Mouse (Mus musculus) megakaryocyte, adult 5-6 weeks (primary cell): ENCODE measurements around the gene Gm20425. TPM values are rescaled to one million over a fixed set of nuclear protein-coding genes. Genes with fewer than 3 reads are reported as not detected.

Experiments used
- ATAC-seq: 2 replicates; pipeline ENCODE4 v1.8.0; 2016; ENCODE audit warnings: mild to moderate bottlenecking, inconsistent platforms; ENCODE audit not compliant: poor library complexity, severe bottlenecking
- total RNA-seq, 2 experiments: library from RNA; stranded (forward) in 1 of 2; stranded (reverse) in 1 of 2; fragments of 153-499, 151-499 nt in 1 of 2; fragments of 221-1000, 200-1000 nt in 1 of 2; gene quantifications; 2 replicates each; pipeline versions ENCODE4 v1.2.3 to v1.2.4; 2015 to 2017

Gm20425 gene
- total RNA-seq, 2 experiments from 2014 or later = 0.55 TPM; not detected in 1

DNA sequence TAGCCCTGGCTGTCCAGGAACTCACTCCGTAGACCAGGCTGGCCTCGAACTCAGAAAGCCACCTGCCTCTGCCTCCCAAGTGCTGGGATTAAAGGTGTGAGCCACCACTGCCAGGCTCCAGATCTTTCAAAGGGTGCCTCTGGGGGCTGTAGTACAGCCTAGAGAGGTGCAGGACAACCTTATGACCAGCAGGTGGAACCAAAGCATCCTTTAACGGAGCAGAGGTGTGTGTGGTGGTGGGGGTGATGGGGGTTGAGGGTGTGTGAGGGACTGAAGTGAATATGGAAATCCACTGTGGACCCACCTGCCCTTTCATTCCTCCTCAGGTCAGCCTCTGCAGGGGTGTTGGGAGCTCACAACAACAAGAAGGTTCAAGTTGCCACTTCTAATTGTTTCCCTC is 4.6 kb downstream of the Gm20425 start:
- ATAC-seq = peak; percentile 48

DNA sequence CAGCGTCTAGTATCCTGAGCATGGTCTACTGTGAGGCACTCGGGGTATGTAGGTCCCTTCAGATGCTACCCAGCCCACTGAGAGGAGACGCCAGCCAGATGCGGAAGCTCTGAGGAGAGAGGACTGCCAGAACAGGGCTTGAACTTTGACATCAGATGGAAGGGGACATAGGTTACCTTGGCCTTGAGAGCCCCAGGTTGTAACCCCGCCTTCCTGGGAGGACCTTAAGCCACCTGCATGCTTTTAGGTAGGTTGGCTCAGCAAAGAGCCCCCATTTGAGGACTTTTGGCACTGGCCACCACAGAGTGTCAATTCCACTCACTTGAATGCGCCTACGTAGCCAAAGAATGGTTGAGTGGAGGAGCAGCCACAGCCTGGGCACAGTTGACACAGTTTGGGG is 5.4 kb downstream of the Gm20425 start:
- ATAC-seq = no peak

DNA sequence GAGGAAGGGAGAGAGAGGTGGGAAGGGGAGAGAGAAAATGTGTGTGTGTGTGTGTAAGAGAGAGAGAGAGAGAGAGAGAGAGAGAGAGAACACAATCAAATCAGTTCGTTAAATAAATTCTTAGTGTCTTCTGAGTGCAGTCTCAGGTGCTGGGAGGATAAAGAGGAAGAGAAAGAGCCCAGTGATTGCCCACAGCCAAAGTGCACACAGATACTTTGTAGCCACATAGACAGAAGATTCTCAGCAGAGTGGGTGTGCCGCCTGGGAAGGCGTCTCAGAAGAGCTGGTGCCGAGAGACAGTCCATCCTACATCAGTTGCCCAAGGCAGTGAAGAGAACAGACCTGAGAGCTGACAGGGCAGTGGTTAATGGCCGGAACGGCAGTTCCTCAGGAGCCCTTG is 15.8 kb downstream of the Gm20425 start:
- peak; percentile 30; the same call in 1 of the 2 replicates for ATAC-seq

DNA sequence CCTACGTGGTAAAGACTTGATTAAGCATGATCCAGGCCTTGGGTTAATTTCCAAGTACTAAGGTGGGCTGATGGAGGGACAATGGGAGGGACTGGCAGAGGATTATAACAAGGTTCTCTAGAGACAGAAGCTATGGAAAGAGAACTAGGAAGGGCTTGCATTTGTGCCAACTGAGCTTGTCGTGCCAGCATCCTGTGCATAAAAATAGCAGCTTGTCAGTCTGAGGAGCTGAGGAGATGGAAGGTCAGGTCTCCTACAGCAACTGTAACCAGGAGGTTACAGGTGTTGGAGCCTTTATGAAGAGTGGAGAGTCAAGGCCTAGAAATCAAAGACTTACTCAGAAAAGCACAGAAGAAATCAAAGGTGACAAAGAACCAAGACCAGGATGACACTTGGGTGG is 16.5 kb downstream of the Gm20425 start:
- no peak for ATAC-seq

DNA sequence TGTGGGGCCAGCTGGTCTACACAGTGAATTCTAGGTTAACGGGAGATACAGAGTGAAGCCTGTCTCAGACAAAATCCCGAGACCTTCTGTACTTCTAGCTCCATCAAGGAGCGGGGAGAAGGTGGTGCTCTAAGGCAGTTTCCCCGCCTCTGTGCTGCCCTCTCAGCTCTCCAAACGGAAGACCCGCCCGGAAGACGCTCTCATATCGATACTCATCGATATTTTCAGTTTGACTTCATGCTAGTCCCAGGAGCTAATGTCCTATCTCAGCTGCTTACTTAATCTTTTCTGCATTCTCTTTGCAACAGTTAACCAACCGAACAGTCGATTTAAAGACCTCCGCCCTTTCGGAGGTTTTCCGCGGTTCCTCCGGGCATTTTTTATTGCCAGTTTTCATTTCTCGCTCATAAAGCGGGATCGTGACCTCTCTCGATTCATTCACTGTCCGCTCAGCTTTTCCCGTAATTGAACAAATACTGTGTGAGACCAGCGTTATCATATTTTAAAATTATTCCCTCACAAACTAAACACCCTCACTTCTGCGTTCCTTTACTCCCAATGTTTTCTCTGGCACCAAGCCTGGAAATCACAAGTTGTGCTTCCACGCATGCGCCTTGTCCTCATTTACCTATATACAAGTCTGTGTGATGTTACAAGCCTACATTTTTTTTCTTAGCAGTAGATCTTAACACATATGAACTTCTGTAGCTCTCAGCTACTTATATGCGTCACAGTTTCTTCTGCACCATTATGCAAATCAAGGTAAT is 17.3 kb downstream of the Gm20425 start:
- no peak for ATAC-seq

DNA sequence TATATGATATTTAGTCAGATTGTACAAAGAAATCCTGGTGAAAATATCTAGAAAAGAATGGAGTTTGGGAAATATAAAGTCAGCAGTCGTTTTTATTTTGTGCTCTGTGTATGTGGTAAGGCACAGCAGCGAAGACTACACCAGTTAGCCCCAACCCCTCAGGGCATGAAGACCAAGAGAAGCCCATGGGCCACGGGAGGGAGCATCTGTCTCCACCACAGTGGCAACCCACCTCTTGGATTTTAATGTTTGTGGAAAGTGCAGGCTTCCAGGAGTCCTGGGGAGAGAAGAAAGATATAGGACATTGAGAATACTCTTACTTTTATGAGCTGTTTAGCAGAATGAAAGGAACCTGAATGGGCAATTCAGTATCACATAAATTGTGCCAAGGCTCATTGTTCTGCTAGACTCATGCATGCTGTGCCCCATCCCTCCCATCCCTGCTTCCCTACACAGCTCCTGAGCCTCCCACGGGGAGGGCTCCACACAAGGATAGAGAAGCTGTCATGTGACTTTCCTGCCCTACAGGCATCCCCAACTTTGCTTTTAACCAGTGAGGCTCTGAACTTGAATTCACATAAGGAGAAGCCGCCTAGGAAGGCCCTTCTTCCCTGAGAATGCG is 21.2 kb downstream of the Gm20425 start:
- ATAC-seq = no peak

DNA sequence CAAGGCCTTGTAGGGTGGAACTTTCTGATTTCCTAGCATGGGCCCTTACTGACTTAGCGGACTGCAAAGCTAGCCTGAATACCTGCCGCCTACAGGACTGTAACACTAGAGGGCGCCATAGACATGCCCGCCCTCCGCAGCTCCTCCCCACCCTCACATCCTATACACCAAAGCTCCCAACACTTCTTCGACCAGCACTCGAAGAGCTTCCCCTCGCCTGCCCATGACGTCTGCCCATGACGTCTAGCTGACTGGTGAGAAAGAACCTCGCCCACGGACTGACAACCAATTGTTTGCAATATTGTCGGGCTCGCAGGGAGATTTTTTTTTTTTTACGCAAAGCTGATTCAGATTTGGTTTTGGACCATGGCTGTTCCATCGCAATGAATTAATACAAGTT is 22.3 kb downstream of the Gm20425 start:
- peak; percentile 100 for ATAC-seq

DNA sequence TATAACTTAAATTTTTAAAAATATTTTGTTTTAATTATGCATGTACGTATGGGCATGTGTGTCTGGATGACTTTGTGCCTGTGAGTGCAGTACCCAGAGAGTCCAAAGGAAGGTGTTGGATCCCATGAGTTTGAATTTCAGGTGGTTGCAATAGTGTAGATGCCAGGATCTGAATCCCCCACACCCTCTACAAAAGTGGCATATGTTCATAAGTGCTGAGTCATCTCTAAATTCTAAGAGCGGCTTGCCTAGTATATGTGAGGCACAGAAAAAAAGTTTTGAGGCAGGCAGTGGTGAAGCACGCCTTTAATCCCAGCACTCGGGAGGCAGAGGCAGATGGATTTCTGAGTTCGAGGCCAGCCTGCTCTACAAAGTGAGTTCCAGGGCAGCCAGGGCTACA is 24.3 kb downstream of the Gm20425 start:
- ATAC-seq = no peak

DNA sequence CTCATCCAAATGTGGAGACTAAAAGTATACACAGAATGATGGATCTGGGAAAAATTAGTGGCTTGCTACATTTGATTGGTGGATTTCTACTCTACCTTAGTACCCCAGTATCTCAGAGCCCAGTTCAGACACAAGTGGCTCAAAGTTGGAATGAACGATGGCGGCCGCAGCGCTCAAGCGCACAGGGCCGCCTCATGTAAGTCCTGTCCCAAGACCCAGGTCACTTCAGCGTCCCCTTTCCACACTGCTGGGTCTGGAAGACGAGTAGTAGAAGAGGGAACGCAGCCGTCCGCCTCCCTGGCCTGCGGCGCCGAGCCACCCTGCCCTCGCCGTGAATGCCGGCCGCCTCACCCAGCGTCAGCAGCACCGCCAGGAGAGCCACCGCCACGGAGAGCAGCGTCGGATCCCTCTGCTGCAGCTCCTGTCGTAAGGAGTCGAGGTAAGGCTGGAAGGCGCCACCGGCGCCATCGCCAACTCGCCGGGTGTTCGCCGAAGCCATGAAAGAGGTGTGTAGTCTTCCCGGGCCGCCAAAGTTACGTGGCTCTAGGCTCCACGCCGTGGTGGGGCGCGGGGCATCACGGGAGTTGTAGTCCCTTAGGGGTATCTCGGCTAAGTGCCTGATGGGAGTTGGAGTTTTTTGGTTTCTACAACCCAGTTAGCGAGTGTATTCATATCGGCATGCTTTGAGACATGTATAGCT is 28.4 kb downstream of the Gm20425 start, which contains the start of gene Srprb:
Gene Srprb, minus strand, starts transcription at position 577 of the 700 bp plus-strand sequence.
- peak; percentile 99 for ATAC-seq

DNA sequence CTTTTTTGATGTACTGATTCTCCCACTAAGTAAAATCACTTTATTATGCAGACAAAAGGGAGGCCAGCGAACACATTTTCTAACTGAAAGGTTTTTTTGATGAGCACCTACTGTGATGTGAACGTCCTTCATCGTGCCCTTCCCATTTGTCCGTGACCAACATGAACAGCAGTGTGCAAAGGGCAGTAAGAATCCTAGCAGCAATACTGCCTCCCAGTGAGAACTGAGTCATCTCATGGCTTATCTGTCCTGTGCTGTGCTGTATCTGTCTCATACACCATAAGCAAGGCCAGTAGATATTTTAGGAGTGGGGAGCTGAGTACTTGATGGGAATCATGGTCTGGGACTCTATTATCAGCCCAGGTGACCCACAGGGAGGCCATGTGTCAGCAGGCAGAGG is 41.7 kb downstream of the Gm20425 start:
- ATAC-seq = no peak

DNA sequence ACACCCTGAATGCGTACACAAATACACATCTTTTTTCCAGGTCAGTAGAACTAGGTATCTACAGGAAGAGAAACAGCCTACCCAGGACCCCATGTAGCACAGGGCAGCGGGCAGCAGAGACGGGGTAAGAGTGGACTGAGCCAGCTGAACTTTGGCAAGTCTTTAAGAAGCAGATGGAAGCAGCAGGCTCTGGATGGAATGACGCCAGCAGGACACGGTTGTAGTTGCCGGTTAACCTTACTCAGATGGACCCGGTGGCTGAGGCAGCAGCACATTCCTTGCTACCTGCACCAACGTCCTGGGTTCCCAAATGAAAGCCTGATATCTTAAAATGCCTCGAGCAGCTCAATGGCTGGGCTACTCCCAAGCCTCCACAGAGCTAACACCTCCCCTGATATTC is 43.4 kb downstream of the Gm20425 start:
- no peak for ATAC-seq

DNA sequence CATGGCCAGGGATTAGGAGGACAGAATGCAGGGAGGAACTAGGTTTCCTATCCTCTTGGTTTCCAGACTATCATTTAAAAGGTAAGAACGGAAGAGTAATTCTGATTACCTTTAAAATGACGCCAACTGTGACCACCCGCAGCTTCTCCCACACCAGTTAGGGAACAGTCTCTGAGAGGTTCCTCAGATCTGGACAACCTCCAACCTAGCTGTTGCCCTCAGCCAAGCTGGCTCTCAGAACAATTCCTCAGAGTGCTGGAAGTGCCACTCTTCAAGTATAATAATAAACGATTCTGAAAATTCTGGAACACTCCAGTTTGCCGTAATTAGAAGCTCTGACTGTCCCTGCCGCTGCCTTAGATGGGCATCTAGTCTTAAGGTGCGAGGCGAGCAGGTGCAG is 44.2 kb downstream of the Gm20425 start:
- ATAC-seq = no peak

DNA sequence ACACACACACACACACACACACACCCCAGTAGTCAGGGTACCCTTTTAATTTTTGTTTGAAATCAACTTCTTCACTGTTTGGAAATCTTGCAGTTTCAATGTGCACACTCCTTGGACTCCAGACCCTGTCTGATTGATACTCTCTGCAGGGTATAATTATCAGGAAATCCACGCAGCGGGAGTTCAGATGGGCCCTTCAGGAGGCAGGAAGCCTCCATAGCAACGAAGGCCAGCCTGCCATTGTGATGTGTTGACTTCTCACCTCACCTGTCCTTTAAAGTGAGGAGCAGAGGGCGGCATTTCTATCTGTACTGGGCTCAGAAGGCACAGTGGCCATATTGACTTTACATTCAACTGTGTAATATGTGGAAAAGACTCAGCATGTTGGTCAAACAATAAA is 45.3 kb downstream of the Gm20425 start:
- ATAC-seq = no peak

DNA sequence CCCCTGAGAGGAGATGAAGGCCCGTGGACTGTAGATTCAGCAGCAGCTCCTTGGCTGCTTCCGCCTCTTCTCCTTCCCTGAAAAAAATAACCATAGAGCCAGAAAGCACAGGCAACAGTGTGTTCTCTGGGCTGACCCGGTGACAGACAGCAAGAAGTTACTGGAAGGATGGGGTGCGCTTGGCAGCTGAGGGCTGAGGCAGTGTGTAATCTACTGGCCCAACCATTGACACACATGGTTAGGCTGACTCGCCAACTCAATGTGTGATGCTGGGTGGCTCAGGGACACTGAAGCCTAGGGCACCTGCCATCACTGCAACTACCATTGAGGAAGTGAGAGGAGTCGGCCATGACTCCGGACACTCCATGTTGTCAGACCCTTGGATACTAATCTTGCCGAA is 48.2 kb downstream of the Gm20425 start:
- ATAC-seq = no peak

DNA sequence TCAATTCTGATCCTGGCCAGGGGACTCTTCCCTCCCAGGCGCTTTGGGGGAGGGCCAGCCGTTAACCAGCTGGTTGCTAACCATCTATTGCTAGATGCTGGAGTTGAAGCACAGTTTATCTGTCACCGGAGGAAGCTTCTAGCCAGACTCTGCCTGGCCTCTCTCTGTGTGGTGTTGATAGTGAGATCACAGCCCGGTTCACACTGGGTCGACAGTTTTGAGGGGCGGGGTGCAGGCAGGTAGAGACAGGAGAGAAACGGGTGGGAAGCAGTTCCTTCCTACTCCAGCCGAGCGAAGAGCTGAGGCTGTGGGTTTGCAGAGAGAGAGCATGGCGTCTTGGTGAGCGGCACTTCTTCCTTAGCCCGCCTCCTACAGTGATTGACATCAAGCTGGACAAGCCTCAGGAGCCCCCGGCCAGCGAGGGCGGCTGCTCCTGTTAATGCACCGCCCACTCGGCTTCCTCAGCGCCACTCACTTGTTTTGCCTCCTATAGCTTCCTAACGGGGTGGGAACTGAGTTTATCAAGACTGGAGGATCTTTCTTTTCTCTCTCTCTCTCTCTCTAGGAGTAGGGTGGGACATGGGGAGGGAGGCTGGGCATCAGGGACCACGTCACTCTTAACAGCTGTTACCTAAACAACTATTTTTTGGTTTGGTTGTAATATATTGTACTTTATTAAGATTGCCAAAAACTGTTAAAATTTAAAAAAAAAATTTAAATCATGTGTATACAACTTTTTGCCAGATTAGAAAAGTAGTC is 49.1 kb downstream of the Gm20425 start:
- ATAC-seq = peak; percentile 93

DNA sequence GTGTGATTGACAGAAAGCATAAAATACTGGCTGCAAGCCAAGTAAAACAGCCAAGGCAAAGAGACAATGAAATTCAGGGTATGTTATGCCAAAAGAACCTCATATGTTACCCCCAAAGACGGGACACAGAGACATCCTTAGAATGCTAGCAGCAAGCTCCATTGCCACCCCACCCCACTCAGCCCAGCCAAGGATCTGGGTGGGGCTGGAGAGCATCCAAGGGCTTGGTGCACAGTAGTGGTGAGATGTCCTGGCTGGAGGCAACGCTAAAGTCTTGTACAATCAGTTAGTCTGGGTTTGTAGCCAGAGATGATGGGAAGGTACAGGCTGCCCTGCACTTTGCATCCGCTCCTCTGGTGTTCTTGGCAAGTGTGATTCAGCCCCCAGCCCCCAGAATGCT is 49.8 kb downstream of the Gm20425 start:
- ATAC-seq = no peak

DNA sequence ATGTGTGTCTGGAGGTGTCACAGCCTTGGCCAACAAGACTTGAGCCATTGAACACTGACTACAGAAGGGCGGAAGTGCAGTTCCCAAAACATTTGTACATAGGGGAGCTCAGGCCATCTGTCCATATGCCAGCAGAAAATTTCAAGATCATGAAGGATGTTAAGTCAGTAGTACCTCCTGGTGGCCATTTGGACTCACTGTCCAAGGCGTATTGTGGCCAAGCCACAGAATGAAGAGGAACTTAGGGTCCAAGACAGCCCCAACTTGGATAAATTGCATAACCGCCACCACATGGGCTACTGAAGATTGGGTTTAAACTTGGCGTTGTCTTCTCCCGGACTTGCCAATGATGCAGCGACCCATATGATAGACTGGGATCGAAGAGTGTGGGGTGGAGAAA is 54.4 kb downstream of the Gm20425 start:
- ATAC-seq = peak; percentile 37

DNA sequence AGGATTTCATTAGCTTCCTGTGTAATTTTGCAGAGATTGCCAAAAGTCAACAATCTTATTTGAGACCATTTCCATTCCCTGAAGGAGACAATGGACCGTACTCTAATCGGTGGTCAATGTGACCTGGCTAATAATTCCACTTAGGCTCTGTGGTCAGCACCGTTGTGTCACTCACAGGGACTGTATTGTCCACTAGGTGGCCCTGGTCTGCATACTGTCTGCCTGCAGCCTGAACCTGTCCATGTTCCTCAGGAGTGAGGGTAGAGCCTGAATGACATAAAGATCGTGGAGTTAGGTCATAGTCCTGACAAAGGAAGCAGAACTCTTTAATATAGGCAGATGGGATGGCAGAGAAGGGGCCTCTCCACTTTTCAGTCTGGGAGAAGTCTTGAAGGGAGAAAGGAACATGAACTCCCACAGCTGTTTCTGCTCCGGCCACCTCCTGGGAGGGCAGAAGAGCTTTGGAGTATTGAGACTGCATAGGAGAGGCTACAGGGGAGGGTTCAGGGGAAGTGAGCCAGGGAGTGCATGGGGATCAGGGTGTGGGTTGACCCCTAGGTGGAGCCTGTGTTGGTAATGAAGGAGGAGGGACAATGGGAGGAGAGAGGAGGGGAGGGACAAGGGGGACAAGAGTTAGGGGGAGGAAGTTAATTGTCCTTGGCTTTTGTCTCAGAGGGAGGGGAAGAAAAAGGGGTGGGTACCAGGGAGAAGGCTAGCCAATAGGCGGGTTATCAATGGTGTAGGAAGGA is 55.2 kb downstream of the Gm20425 start:
- ATAC-seq = peak; percentile 72

DNA sequence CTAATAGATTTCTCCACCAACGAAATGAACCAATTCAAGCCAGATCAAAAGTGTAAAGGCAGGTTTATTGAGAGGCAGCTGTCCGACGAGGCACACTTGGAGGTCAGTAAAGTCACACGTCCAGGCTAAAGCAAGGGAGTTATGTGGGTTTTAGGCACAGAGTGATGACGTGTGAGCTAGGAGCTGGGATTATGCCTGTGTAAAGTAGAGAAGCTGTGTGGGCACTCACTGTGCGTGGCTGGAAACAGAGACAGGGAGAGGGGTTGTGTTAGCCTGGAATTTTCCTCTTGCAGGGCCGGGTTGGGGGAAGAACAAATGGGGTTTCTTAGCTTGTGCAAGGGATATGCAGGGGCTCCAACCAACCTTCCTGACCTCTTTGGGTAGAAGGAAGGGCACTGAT is 61.3 kb downstream of the Gm20425 start:
- no peak for ATAC-seq

DNA sequence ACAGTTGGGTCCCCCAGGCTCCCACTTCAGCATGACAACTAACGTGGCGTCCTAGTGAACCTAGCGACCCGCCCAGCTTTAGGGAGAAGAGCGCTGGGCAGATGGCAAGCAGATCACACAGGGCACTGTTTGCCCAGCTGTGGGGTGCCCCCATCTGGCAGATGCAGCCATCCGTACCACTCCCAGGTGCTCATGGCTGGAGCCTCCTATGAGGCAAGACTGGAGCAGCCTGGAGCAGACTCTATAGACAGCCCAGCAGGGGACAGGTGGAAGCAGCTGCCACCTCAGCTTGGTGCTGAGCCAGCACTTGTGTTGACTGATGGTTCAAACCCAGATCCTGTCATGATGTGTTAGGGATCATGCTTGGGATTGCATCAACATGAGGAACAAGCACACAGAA is 62.1 kb downstream of the Gm20425 start:
- ATAC-seq = no peak

DNA sequence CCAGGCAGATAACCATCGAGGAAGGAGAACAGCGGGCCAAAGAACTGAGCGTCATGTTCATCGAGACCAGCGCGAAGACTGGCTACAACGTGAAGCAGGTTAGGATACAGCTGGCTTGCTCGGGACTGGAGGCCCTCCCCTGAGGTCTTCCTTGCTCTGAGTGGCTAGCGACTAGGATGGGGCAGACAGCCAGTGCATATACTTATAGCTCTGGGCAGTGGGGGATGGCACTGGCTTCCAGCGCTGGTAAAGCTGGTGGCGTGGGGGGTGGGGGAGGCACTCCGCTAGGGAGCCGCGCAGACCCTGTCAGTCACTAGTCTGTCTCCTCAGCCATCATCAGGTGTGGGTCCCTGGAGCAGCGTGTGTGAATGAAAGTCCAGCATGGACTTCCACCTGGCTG is 66.3 kb downstream of the Gm20425 start:
- no peak for ATAC-seq
